Mouse (Mus musculus) frontal cortex, postnatal 25 days (tissue): Measurements from ENCODE around the gene Adgrb3.
"Not testable (repeated sequence)": the region's sequence is repeated elsewhere in the genome, so short reads cannot be mapped to it uniquely, and the experiment has no call there.

Experiments
- DNase-seq, 2 experiments: peaks; one replicate each; pipeline ENCODE4 v3.0.0; 2022; ENCODE audit warnings: low spot score in 2 of 2

Gene Adgrb3

GRCm38 (mm10) chr1:25745575-25745974 is 83.9 kb downstream of the Adgrb3 start:
- no peak for DNase-seq

- DNase-seq, result no peak
Observed at GRCm38 (mm10) chr1:25744736-25745135, 84.8 kb downstream of the Adgrb3 start.

- no peak for DNase-seq
Observed at GRCm38 (mm10) chr1:25729844-25730243, 99.7 kb downstream of the Adgrb3 start.

GRCm38 (mm10) chr1:25711474-25711873 is 118.0 kb downstream of the Adgrb3 start:
- no peak for DNase-seq

- DNase-seq, result no peak
Observed at GRCm38 (mm10) chr1:25706299-25706698, 123.2 kb downstream of the Adgrb3 start.

GRCm38 (mm10) chr1:25698702-25699250 is 130.7 kb downstream of the Adgrb3 start:
- DNase-seq, result no peak

GRCm38 (mm10) chr1:25697179-25697578 is 132.3 kb downstream of the Adgrb3 start:
- DNase-seq, result no peak

- DNase-seq, result no peak
Observed at GRCm38 (mm10) chr1:25696771-25697170, 132.7 kb downstream of the Adgrb3 start.

- DNase-seq, result no peak
Observed at GRCm38 (mm10) chr1:25682118-25682517, 147.4 kb downstream of the Adgrb3 start.

- no peak for DNase-seq
Observed at GRCm38 (mm10) chr1:25679656-25680055, 149.9 kb downstream of the Adgrb3 start.

- no peak for DNase-seq
Observed at GRCm38 (mm10) chr1:25652717-25653116, 176.8 kb downstream of the Adgrb3 start.

GRCm38 (mm10) chr1:25644256-25644655 is 185.3 kb downstream of the Adgrb3 start:
- no peak for DNase-seq

- no peak for DNase-seq
Observed at GRCm38 (mm10) chr1:25621458-25621857, 208.0 kb downstream of the Adgrb3 start.

- no peak for DNase-seq
Observed at GRCm38 (mm10) chr1:25616954-25617353, 212.6 kb downstream of the Adgrb3 start.

GRCm38 (mm10) chr1:25610776-25611175 is 218.7 kb downstream of the Adgrb3 start:
- not testable (repeated sequence) for DNase-seq

- no peak for DNase-seq
Observed at GRCm38 (mm10) chr1:25598941-25599340, 230.6 kb downstream of the Adgrb3 start.

- DNase-seq, result no peak
Observed at GRCm38 (mm10) chr1:25588568-25589118, 240.9 kb downstream of the Adgrb3 start.

- DNase-seq, result no peak
Observed at GRCm38 (mm10) chr1:25581698-25582097, 247.8 kb downstream of the Adgrb3 start.

GRCm38 (mm10) chr1:25577836-25578235 is 251.7 kb downstream of the Adgrb3 start:
- DNase-seq, result no peak

- no peak for DNase-seq
Observed at GRCm38 (mm10) chr1:25576598-25576997, 252.9 kb downstream of the Adgrb3 start.

GRCm38 (mm10) chr1:25568096-25568495 is 261.4 kb downstream of the Adgrb3 start:
- DNase-seq, result no peak

- DNase-seq, result no peak
Observed at GRCm38 (mm10) chr1:25546072-25546471, 283.4 kb downstream of the Adgrb3 start.

GRCm38 (mm10) chr1:25543915-25544314 is 285.6 kb downstream of the Adgrb3 start:
- DNase-seq, result no peak

- DNase-seq, result no peak
Observed at GRCm38 (mm10) chr1:25542891-25543290, 286.6 kb downstream of the Adgrb3 start.
